Mouse (Mus musculus) erythroblast, adult 5-6 weeks (primary cell): ENCODE results near the gene A930009A15Rik. TPM values are rescaled to one million over a fixed set of nuclear protein-coding genes. Genes with fewer than 3 reads are reported as not detected.

Source experiments
- ATAC-seq: replicated peaks from 2 replicates; pipeline ENCODE4 v1.8.0; 2016; ENCODE audit warnings: moderate number of reproducible peaks, mild to moderate bottlenecking, moderate TSS enrichment, inconsistent platforms; ENCODE audit not compliant: poor library complexity, low FRiP score, severe bottlenecking
- total RNA-seq, 2 experiments: library from RNA; stranded (forward) in 1 of 2; stranded (reverse) in 1 of 2; fragments of 150-400 nt in 1 of 2; fragments of 200-764, 138-1000 nt in 1 of 2; gene quantifications; 2 replicates each; pipeline versions ENCODE4 v1.2.3 to v1.2.4; 2015 to 2017; ENCODE audit warnings: low replicate concordance in 2 of 2

The A930009A15Rik gene
- total RNA-seq, 2 experiments from 2014 or later: not detected

DNA sequence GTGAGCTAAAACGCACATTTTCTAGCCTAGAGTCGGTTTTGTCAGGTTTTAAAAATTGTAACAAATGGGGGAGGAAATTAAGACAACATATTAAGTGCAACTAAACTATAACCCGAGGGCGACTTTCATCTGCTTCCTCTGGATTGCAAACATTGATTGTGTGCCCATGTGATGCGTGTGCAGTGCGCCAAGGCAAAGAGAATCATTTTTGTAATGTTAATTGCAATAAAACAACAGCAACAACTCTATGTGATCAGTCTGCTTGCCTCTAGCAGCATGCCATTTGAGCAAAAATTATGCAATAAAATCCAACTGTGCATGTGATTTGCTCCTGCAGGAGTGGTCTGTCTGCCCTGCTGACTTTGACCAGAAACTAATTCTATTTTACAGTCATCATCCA lies 56.9 kb downstream of the A930009A15Rik start:
- ATAC-seq: no peak

Other genes starting within 250 kb of the A930009A15Rik start
- gene Tmem19, start 207.5 kb upstream of the A930009A15Rik start, total RNA-seq (2015; ENCODE audit: low replicate concordance): 4.0 and 4.8 TPM in 2 replicates
- 2.5 and 7.5 TPM in 2 replicates for gene Tmem19, start 207.5 kb upstream of the A930009A15Rik start, total RNA-seq (2017; ENCODE audit: low replicate concordance)
- 2.3 and 3.5 TPM in 2 replicates for gene Thap2, start 185.5 kb upstream of the A930009A15Rik start, total RNA-seq (2015; ENCODE audit: low replicate concordance)
- gene Thap2, start 185.5 kb upstream of the A930009A15Rik start, total RNA-seq (2017; ENCODE audit: low replicate concordance): 2.2 and 3.1 TPM in 2 replicates
- gene Zfc3h1, start 185.0 kb upstream of the A930009A15Rik start, total RNA-seq (2015; ENCODE audit: low replicate concordance): 64.4 and 69.7 TPM in 2 replicates
- 59.2 and 74.6 TPM in 2 replicates for gene Zfc3h1, start 185.0 kb upstream of the A930009A15Rik start, total RNA-seq (2017; ENCODE audit: low replicate concordance)
- not detected in 2 replicates for gene Lgr5, start 17.8 kb downstream of the A930009A15Rik start, total RNA-seq (2015; ENCODE audit: low replicate concordance)
- not detected in 2 replicates for gene Lgr5, start 17.8 kb downstream of the A930009A15Rik start, total RNA-seq (2017; ENCODE audit: low replicate concordance)
- 387 and 395 TPM in 2 replicates for gene Tspan8, start 246.8 kb downstream of the A930009A15Rik start, total RNA-seq (2015; ENCODE audit: low replicate concordance)
- 589 and 604 TPM in 2 replicates for gene Tspan8, start 246.8 kb downstream of the A930009A15Rik start, total RNA-seq (2017; ENCODE audit: low replicate concordance)